Mouse (Mus musculus) embryo, embryonic 9.5 days (tissue): ENCODE data around the gene Atg3.

Source experiments
- DNase-seq: peaks from one replicate; pipeline ENCODE4 v3.0.0-alpha.2; 2017; ENCODE audit errors: extremely low spot score

Atg3 gene

GRCm38 (mm10) chr16:45158522-45159388 lies at the start of gene Atg3, which contains the start of gene Slc35a5:
Atg3 (plus strand) TSS chr16:45158785.
Slc35a5 (minus strand) TSS chr16:45158706.
- peak; percentile 94 for DNase-seq

GRCm38 (mm10) chr16:45110498-45110897 lies 48.1 kb upstream of the Atg3 start:
- DNase-seq: no peak

- no peak for DNase-seq
Measured at GRCm38 (mm10) chr16:45117200-45117599, 41.4 kb upstream of the Atg3 start.

- no peak for DNase-seq
Measured at GRCm38 (mm10) chr16:45118760-45119159, 39.8 kb upstream of the Atg3 start.

- no peak for DNase-seq
Measured at GRCm38 (mm10) chr16:45120844-45121425, 37.6 kb upstream of the Atg3 start.

- DNase-seq: no peak
Measured at GRCm38 (mm10) chr16:45122571-45122970, 36.0 kb upstream of the Atg3 start.

- no peak for DNase-seq
Measured at GRCm38 (mm10) chr16:45124230-45125203, 34.1 kb upstream of the Atg3 start.

- no peak for DNase-seq
Measured at GRCm38 (mm10) chr16:45127936-45128710, 30.5 kb upstream of the Atg3 start.

GRCm38 (mm10) chr16:45141711-45142110 lies 16.9 kb upstream of the Atg3 start:
- no peak for DNase-seq

- no peak for DNase-seq
Measured at GRCm38 (mm10) chr16:45142565-45142964, 16.0 kb upstream of the Atg3 start.

- DNase-seq: no peak
Measured at GRCm38 (mm10) chr16:45145119-45145518, 13.5 kb upstream of the Atg3 start.

GRCm38 (mm10) chr16:45148488-45149082 lies 10.0 kb upstream of the Atg3 start:
- DNase-seq: no peak

GRCm38 (mm10) chr16:45154741-45155250 lies 3.8 kb upstream of the Atg3 start:
- no peak for DNase-seq

- DNase-seq: peak; percentile 76
Measured at GRCm38 (mm10) chr16:45158136-45158521, 456 bp upstream of the Atg3 start.

- peak; percentile 7 for DNase-seq
Measured at GRCm38 (mm10) chr16:45159389-45159716, 768 bp downstream of the Atg3 start.

GRCm38 (mm10) chr16:45178552-45178951 lies 20.0 kb downstream of the Atg3 start:
- no peak for DNase-seq

- DNase-seq: no peak
Measured at GRCm38 (mm10) chr16:45181824-45182223, 23.2 kb downstream of the Atg3 start.

- DNase-seq: peak; percentile 65
Measured at GRCm38 (mm10) chr16:45192613-45193012, 34.0 kb downstream of the Atg3 start.

- DNase-seq: peak; percentile 72
Measured at GRCm38 (mm10) chr16:45196816-45197215, 38.2 kb downstream of the Atg3 start.

- DNase-seq: no peak
Measured at GRCm38 (mm10) chr16:45201395-45201794, 42.8 kb downstream of the Atg3 start.

GRCm38 (mm10) chr16:45204438-45204837 lies 45.9 kb downstream of the Atg3 start:
- DNase-seq: no peak
